Mouse (Mus musculus) heart, postnatal 14 days (tissue): ENCODE measurements at regions not wholly inside any gene's neighbourhood (a gene's known extent, or its start where the extent isn't known, plus 50 kb on each side); places are given as distances from the start of the nearest gene placed in this dataset.

Experiments used
- DNase-seq, 2 experiments: peaks; one replicate each; pipeline ENCODE4 v3.0.0; 2021 to 2022
- intact Hi-C: fragments of 180-260 bp; cut with DNase I; formaldehyde crosslinking; loops from one replicate; pipeline ENCODE4 v1.15.1; 2025

DNA sequence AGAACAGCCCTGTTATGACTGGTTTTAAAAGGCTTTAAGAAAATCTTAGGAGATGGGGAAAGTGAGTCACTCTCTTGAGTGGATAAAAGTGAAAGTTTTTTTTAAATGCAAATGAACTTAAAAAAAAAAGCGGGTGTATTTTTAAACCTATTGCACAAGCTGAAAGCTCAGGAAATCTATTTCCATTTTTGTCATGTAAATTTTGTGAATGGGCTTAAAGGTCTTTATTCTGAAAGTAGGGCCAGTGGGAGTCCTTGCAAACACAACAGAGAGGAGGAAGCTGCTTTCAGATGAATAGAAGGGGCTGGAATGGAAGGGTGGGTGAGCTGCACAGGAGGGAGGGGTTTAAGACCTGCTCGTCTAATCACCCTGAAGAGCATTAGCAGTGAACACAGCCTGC is 62.9 kb downstream of the Fam84a start:
- DNase-seq: no peak
- intact Hi-C loops: no loop called here

- intact Hi-C loops: no loop called here
Measured at GRCm38 (mm10) chr12:14082771-14083170, 69.1 kb downstream of the Fam84a start.

DNA sequence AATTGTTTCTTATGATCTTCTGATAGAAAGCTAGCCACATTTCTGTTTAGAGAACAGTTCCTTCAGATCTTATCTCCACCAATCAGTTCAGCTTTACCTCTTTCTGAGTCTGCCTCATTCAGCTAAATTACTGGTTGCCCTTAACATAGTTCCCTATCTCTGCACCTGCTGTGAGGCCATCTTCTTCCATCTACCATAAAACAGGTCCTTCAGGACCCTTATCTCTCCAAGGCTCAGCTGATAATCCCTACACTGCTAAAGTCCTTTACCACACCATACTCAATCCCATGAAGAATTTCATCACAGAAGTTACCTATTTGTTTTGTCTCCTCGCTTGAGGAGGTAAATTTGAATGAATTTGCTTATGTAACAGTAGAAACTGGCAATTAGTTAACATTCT is 72.0 kb downstream of the Fam84a start:
- intact Hi-C loops: no loop called here
- DNase-seq: no peak

More at GRCm38 (mm10) chr12:14082771-14083170, 69.1 kb downstream of the Fam84a start:
- no peak for DNase-seq

GRCm38 (mm10) chr12:14069049-14069448 is 82.8 kb downstream of the Fam84a start:
- intact Hi-C loops: no loop called here
- peak; percentile 29 to 36 for DNase-seq

GRCm38 (mm10) chr12:14065401-14065800 is 86.5 kb downstream of the Fam84a start:
- DNase-seq: no peak
- intact Hi-C loops: no loop called here

GRCm38 (mm10) chr12:14063276-14063675 is 88.6 kb downstream of the Fam84a start:
- DNase-seq: no peak

DNA sequence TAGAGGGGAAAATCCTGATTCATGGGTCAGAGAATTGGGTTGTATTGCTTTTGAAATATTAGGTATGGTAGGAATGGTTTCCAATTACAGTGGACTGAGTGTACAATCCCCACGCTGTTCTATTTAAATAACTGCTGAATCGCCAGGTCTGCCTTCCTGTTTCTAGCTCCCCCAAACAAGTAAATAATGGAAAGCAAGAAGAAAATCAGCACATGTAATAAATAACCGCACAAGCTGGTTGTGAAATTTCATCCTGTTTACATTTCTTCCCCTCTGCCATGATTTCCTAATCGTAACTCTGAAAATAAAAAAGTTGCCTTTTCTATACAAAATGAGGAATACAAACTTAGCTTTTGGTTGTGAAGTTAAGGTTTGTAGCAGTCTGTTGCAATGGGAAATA is 95.7 kb downstream of the Fam84a start:
- no peak for DNase-seq
- intact Hi-C loops: no loop called here

More at GRCm38 (mm10) chr12:14063276-14063675, 88.6 kb downstream of the Fam84a start:
- intact Hi-C loops: no loop called here

DNA sequence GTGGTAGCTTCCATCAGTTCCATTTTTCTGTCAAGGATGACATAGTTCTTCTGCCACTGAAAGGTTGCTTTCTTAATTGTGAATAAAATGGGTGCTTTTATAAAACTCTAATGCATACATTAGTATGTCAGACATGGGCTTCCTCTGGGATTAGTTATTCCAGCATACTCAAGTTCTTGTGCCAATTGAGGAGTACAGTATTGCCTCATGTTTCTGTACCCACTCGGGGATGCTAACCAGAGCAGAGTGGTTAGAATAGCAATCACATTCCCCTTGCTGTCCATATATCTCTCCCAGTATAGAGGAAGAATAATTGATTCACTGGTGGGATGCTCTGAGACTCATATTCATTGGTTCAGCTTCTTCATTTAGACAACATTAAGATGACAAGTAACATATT is 119.5 kb downstream of the Fam84a start:
- intact Hi-C loops: no loop called here
- no peak for DNase-seq

DNA sequence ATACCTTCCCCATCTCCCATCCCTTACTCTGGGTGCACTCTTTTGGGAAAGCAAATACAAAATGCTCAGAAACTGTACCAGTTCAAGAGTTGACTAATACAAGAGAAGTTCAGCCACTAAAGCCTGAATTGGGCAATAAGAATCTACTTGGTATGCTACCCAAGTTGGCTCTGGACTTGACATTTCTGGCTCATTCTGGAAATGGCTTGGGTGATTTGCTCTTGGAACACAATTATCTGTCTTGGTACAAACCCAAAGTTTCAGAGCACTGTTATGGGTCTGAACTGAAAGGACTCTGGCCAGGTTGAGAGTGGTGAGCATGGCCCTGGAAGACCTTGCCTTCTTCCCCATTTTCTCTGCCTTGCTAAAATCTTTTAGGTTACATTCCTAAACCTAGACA is 136.6 kb downstream of the Fam84a start:
- intact Hi-C loops: no loop called here
- no peak for DNase-seq

DNA sequence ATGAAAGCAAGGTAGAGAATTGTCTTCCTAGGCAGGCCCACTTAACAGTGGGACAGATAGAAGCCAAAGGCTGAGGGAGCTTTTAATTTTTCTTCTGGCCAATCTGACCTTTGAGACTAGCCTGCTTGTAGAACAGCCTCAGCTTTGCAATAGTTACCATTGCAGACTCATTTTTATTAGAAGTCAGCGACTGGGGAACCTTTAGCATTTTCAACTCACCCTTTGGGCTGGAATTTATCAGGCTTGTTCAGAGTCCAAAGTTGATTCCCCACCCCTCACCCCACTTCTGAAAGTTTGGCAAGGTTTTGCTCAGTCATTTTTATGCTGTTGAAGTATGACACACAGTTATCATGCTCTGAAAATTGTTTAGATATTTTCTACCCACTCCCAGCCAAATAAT is 145.9 kb downstream of the Fam84a start:
- intact Hi-C loops: no loop called here
- no peak for DNase-seq

DNA sequence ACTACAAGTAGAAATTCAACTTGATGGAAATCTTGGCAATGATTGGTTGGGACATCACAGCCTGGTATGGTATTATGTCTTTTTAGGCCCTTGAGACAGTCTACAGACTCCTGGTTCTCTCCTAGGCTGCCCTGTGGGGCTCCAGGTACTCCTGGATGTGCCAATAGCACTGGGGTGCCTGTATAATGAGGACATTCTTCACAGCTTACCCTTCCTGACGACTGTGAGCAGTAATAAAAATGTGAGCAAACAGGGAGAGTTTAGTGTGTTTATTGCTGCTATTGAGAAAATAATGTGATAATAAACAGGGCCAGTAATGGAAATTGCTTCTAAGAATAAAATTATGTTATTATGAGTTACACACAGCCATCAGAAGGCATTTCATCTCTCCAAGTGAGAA is 150.2 kb downstream of the Fam84a start:
- DNase-seq: no peak
- intact Hi-C loops: no loop called here

- DNase-seq: no peak
- intact Hi-C loops: no loop called here
Measured at GRCm38 (mm10) chr12:13984396-13984776, 167.5 kb downstream of the Fam84a start.

DNA sequence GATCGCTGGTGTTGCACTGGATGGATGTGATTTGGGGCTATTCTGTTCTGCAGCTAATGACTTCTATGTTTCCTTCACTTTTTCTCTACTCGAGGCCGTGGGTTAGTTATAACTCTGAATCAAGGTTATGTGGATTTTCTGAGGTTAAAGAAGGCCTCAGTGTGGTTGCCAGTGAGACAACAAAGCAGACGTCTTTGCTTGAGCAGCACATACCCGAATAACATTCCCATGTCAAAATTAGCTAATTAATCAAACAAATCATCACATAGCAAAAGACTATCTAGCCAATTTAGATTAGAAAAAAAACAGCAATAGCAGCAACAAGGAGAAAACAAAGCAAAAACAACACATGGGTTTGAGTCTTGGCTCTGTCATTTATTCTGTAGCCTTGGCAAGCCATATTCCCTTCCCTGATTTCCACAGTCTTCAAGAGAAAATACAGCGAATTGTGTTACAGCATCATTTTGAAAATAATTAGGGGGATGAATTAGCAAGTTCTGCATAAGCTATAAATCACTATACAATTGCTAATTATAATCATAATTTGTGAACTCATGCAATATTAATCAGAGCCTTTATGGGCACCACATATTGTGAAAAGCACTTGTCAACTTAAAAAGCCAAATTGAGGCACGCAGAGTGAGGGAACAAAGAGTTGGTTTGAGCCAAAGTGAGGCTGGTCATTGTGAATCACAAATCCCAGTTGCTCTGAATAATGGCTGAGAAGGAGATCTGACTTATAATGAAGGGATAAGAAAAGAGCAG is 168.0 kb downstream of the Fam84a start:
- DNase-seq: no peak
- intact Hi-C loops: no loop called here

DNA sequence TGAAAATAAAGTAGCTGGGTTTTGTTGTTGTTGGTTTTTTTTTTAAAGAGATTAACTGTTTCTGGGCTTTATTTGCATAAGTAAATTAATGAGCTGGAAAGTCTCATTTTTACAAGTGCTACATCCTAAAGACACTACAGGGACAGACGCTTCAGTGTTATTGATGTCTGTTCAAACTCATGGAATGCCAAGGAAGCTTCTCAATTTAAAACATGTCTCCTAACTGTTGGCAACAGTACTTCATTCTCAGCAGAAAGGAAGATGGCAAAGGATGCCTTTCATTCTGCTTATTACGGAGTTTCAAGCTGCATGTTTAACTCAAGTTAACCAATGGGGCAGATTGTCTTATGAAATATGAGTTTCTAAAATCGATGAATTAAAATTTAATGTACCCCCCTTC is 187.3 kb downstream of the Fam84a start:
- intact Hi-C loops: no loop called here
- no peak for DNase-seq

DNA sequence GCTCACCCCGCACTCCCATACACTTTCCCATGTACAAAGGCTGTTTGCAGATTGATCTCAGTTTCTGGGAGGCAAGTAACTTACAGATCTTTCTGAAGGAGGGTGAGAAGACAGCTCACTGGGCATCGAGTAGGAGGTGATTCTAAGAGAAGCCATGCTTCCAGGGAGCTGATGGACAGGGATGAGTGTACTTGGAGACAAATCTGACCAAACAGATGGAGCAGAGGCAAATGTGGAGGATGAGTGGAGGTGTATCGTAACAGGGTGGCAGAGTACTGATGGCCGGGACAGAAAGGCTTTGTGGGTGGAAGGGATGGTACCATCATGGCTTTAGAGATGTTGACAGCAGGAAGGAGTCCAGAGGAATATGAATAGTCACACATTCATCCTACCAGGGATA is 212.4 kb downstream of the Fam84a start:
- DNase-seq: no peak
- intact Hi-C loops: no loop called here

DNA sequence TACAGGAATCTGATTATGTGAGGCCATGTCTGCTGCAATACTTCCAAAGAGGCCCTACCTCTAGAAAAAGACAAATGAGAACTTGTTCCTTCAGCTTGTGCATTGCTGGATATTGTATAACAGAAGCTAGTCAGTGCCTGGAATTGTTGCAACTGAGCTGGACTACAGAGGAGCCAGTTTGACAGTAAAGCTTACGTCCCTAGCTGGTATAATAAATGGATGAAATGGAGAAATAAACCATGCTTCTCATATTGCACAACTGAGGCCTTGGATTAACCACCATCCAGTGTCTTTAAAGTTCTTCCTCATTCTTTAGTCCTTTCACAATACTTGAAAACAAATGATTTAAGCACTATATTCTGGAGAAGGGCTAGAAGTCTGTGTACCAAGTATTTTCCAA is 230.8 kb downstream of the Fam84a start:
- intact Hi-C loops: no loop called here
- no peak for DNase-seq

GRCm38 (mm10) chr12:13883317-13883716 is 268.5 kb downstream of the Fam84a start:
- DNase-seq: no peak
- intact Hi-C loops: no loop called here

DNA sequence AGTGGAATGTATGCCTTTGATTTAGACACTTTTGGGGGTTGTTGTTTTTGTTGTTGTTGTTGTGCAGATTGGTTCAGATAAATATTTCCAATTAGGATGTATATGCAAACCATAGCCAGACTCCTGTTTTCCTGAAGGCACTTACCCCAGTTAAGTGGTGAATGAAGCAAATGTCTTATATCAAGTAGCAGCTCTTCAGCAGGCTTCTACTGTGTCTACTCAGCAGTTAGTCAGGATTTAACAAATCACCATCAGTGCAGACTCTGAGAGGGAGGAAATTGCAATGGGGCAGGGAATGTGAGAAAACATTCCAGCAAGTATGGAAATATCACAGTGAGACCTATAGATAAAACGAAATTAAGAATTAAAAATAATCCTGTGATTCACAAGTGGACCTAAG is 282.7 kb downstream of the Fam84a start:
- intact Hi-C loops: no loop called here
- no peak for DNase-seq

DNA sequence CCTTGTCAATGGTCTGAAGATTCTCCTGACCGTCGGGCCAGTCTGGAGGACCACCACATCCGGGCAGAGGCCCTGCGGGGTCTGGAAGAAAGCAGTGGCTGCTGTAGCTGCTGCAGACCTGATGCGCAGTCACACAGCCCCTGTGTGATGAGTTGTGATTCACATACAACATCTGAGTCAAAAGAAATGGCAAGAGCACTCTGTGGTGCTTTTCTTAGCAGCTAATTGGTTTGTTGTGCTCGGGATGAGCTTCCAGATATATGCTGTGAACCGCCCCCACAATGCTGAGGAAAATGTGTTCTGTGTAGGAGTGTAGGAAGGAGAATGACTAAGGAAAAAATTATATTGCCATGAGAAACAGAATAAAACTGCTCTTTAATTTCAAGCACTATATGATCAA is 290.6 kb downstream of the Fam84a start:
- intact Hi-C loops: no loop called here
- no peak for DNase-seq

DNA sequence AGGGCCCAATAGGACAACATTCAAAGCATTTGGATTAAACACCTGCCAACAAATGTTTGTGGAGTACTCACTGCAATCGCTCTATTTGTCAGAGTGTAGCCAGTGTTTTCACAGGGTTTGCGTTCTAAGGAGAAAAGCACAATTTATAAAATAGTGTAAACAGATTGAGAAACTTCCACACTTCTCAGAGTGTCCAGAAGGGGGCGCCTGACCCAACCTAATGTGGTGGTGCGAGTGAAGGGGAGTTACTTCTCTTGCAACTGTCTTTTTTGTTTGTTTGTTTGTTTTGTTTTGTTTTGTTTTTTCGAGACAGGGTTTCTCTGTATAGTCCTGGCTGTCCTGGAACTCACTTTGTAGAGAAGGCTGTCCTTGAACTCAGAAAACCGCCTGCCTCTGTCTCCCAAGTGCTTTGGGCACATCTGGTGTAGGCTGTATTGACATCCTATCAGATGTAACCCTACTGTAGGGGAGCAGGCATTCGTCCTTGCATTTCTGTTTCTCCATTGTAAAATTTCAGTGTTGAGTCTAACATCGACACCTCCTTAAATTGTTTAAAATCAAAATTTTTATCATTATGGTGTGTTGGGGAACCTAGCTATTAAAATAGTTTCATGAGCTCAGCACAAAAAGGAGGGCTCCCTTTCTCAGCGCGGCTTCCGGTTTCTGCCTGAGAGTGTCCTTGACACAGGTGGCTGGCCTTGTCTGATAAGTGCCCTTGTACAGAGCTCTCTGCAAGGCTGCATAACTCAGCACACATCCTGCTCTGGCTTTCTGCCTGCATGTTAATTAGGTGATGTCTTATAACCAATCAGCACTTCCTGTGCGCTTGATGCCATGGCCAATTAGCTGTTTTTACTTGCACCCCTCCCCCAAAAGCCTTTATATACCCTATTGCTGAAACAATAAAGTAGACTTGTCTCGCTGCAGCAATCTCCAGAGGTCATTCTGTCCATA is 307.0 kb downstream of the Fam84a start:
- DNase-seq: peak; percentile 22 to 39
- intact Hi-C loops: loop anchor here (1.0 to 5.0 kb wide), 2 partner anchors 302 to 471 kb away; no protein-coding TSS in a partner anchor

GRCm38 (mm10) chr12:13843423-13844080 is 308.3 kb downstream of the Fam84a start:
- DNase-seq: no peak
- intact Hi-C loops: loop anchor here (1.0 to 5.0 kb wide), 2 partner anchors 304 to 473 kb away; no protein-coding TSS in a partner anchor
